Mouse (Mus musculus) bone marrow, adult 2 months (tissue): ENCODE results near the gene 1600014C10Rik. TPM values are rescaled to one million over a fixed set of nuclear protein-coding genes. Genes with fewer than 3 reads are reported as not detected.
A peak's percentile ranks its signal among the peaks of the same experiment; 100 is the strongest.

Source experiments
- H3K27ac ChIP-seq: fragments of 200-500 bp; 2 replicates; pipeline ENCODE4 v1.5.1; 2012; ENCODE audit warnings: low read depth, mild to moderate bottlenecking, control low read depth, inconsistent platforms, low read length; ENCODE audit not compliant: control insufficient read depth, poor library complexity, insufficient read depth
- H3K4me1 ChIP-seq: fragments of 200-500 bp; 2 replicates; pipeline ENCODE4 v1.6.1; 2011; ENCODE audit warnings: low read length; ENCODE audit not compliant: control insufficient read depth, insufficient read depth
- H3K4me3 ChIP-seq: fragments of 200-500 bp; replicated peaks from 2 replicates; pipeline ENCODE3; 2011; ENCODE audit warnings: mild to moderate bottlenecking, low read depth, low read length, control low read depth; ENCODE audit not compliant: control insufficient read depth
- CTCF ChIP-seq: fragments of 200-500 bp; IDR thresholded peaks from 2 replicates; pipeline ENCODE4 v1.5.1; 2011; ENCODE audit warnings: low read length, control low read depth; ENCODE audit not compliant: control insufficient read depth, insufficient read depth
- POLR2A ChIP-seq: fragments of 200-500 bp; IDR thresholded peaks from 2 replicates; pipeline ENCODE4 v1.6.1; 2011; ENCODE audit warnings: low read depth, mild to moderate bottlenecking, control low read depth, low read length, borderline replicate concordance; ENCODE audit not compliant: control insufficient read depth
- WGBS: fragments of 180-500 bp; shearing (Covaris S2); methylation state at CpG from one replicate; pipeline ENCODE4 v1.1.7; 2018; 5-methylcytosine and 5-hydroxymethylcytosine counted together
- polyA plus RNA-seq: library from polyadenylated mRNA; stranded (reverse); fragments of >200 nt; gene quantifications from 2 replicates; pipeline ENCODE4 v1.2.4, GENCODE M21; 2011; ENCODE audit warnings: low replicate concordance; ENCODE audit not compliant: missing spikeins, insufficient read depth, insufficient read length

1600014C10Rik gene
- polyA plus RNA-seq, 1 experiment = 22.2 TPM

DNA sequence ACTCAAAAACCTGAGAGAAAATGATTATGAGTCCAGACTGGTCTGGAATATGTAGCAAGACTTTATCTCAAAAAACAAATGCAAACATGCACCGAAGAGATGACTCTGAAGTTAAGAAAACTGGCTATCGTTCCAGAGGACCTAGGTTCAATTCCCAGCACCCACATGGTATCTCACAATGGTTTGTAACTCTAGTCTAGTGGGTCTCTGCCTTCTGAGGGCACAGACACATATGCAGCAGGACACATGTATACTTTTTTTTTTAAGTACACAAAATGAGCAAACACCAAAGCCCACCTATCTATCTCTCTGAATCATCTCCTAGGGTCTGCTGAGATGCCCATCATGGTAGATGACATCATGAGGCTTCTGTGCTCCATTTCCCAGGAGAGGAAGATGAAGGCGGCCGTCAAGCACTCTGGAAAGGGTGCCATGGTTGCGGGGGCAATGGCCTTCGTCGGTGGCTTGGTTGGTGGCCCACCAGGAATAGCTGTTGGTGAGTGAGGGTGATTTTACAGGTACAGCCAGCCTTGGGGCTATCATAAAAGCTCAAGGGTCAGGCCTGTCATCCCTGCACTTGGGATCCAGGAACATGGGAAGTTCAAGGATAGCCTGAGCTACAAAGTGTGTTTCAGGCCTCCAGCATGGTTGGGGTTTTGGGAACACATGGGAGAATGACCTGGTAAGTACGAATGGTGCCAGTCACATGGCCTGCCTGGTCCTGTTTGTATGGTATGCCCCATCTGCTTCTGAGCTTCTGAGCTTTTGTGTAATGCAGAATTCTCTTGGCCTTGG, 5.5 kb downstream of the 1600014C10Rik start:
- TF ChIP-seq POLR2A = no peak
- no peak for TF ChIP-seq CTCF
- Histone ChIP-seq H3K27ac (peak overlapping the region; percentile 88), H3K4me3 (no peak overlapping the region), H3K4me1 (peaks cover 9% of the 10 kb centered on the region)
- 70% methylated on average over 8 of the region's 8 CpGs for WGBS

DNA sequence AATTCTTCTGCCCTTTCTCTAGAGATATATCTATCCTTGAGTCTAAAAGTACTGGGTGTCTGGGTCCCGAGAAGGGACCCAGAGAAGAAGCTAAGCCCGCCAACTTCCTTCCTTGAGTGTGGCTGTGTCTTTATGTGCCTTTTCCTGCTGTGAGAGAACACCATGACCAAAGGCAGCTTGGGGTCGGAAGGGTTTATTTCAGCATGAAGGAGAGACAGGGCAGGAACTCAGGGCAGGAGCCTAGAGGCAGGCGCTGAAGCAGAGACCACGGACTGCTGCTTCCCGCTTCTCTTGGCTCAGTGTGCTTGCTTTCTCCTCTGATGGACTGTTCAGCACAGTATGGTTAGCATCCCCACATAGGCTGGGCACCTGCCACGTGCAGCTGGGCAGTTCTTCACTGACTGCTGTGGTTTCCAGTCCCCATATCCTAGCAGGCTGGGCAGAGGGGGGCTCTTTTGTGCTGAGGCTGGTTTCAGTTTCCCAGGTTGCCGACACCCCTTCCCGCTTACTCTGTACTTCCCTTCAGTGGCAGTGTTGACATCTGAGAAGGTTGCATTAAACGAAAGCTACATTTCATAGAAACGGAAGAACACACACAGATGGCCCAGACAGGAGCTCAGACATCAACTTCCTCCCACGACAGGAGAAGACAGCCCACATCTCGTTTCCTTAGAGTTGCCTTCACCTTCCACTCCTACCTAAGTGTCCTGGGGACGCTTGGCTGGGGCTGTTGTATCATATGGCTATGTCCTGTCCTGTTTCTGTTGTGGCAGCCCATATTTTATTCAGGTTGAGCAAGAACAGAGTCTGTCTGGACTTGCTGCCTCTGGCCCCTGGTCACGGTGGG, 6.3 kb downstream of the 1600014C10Rik start:
- peaks cover 9% of the 10 kb centered on the region for H3K4me1 ChIP-seq
- no peak for TF ChIP-seq CTCF
- no peak for TF ChIP-seq POLR2A
- WGBS = 7% methylated on average over 15 of the region's 15 CpGs
- peak overlapping the region; percentile 59 for H3K4me3 ChIP-seq
- peak overlapping the region; percentile 88 for H3K27ac ChIP-seq

GRCm38 (mm10) chr7:38190056-38190835, 7.2 kb downstream of the 1600014C10Rik start:
- Histone ChIP-seq H3K4me3 (no peak overlapping the region), H3K27ac (peak overlapping the region; percentile 88; the same call in 1 of the 2 replicates), H3K4me1 (peaks cover 9% of the 10 kb centered on the region)
- 90% methylated on average over 8 of the region's 8 CpGs for WGBS
- TF ChIP-seq POLR2A = no peak
- peak; percentile 16; the same call in 1 of the 2 replicates for TF ChIP-seq CTCF

DNA sequence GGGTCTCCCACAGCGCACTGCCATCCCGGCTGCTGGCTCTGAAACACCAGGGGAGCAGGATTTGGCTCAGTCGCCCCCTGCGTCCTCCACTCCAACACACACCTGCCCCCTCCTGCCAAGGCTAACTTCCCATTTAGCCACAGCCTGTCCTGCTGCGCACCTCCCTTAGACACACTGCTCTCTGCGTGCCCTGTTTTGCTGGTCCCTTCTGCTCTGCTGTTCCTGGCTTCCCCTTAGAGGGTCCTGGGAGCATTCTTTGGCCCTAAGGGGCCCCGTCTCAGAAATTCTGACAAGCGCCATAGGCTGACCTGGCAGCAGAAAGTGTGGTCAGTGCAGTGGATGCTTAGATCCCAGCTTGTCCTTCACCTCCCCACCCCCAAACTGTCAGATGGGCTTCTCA, 8.1 kb downstream of the 1600014C10Rik start:
- Histone ChIP-seq H3K27ac (no peak overlapping the region), H3K4me1 (peaks cover 9% of the 10 kb centered on the region), H3K4me3 (no peak overlapping the region)
- WGBS = 88% methylated on average over 8 of the region's 8 CpGs
- no peak for TF ChIP-seq POLR2A
- TF ChIP-seq CTCF = no peak

- peaks cover 9% of the 10 kb centered on the region for H3K4me1 ChIP-seq
- no peak overlapping the region for H3K27ac ChIP-seq
- 74% methylated on average over 10 of the region's 10 CpGs for WGBS
- H3K4me3 ChIP-seq = no peak overlapping the region
- TF ChIP-seq CTCF (peak; percentile 53), POLR2A (no peak)
Measured at GRCm38 (mm10) chr7:38191571-38191970, 8.6 kb downstream of the 1600014C10Rik start.

DNA sequence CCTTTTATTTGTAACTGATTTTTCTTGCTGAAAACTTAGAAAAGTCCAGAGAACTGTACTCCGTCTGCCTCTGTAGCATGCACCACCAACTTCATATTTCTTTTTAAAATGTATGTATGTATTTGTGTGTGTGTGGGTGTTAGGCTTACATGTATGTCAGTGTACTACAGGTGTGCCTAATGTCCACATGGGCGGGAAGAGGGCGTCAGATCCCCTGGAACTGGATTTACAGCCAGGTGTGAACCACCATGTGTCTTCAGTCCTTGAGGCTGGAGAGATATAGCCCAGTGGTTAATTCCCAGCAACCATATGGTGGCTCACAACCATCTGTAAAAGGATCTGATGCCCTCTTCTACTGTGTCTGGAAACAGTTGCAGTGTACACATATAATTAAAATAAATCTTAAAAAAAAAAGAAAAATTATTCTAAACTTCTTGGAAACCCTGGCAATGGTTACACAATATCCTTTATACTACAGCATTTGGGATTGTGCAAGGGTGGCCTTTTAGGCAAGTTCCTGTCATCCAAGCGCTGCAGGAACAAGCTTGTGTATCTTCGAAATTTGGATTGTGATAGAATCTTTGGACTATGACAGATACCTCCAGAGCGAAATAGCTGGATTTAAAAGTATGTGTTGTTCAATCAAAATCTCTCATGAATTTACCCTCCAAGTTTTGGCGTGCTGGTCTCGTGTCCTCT, 17.0 kb downstream of the 1600014C10Rik start:
- TF ChIP-seq CTCF (no peak), POLR2A (no peak)
- Histone ChIP-seq H3K27ac (peak overlapping the region; percentile 74; the same call in 1 of the 2 replicates), H3K4me1 (peaks cover 2% of the 10 kb centered on the region; the same call in 1 of the 2 replicates), H3K4me3 (no peak overlapping the region)
- 40% methylated on average over 8 of the region's 8 CpGs for whole genome bisulfite sequencing

DNA sequence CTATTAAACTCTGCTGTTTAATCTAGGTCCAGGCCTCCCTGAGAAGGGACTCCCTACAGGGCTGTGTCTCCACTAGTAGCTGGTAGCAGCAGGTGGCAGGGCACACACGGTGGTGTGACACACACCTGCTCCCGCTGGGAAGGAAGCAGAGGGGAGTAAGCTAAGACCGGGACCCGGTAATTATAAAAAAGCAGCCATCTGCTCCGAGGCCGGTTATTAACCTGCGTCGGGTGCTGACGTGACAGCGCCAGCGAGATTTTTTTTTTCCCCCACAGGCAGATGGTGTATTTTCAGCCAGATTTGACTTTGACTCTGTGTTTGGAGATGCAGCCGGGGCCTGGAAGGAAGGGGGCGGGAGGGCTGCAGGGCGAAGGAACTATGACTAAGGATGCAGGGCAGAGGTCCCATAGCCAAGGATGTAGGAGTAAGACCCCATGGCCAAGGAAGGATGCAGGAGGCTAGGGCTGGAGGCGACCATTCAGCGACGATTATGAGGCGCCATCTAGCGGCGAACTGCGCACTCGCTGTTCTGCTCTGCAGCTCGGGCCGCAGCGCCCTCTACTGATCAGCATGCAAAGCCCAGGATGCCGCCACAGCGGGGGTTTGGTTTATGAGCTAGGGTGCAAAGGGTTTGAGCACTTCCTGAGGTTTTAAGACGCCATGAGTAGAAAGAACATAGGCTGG, 17.7 kb downstream of the 1600014C10Rik start:
- Histone ChIP-seq H3K4me3 (peak overlapping the region; percentile 17), H3K27ac (peak overlapping the region; percentile 74; the same call in 1 of the 2 replicates), H3K4me1 (peaks cover 2% of the 10 kb centered on the region; the same call in 1 of the 2 replicates)
- WGBS = 2% methylated on average over 28 of the region's 28 CpGs
- peak; percentile 100 for TF ChIP-seq CTCF
- TF ChIP-seq POLR2A = no peak

GRCm38 (mm10) chr7:38201290-38201658, 18.3 kb downstream of the 1600014C10Rik start:
- Histone ChIP-seq H3K4me1 (peaks cover 2% of the 10 kb centered on the region; the same call in 1 of the 2 replicates), H3K27ac (no peak overlapping the region), H3K4me3 (no peak overlapping the region)
- 30% methylated on average over 3 of the region's 3 CpGs for WGBS
- no peak for TF ChIP-seq POLR2A
- no peak for TF ChIP-seq CTCF
